Mouse (Mus musculus) macrophage (primary cell): ENCODE results near the gene Rpl36-ps4. TPM values are rescaled to one million over a fixed set of nuclear protein-coding genes. Genes with fewer than 3 reads are reported as not detected.

Experiments used
- H3K27ac ChIP-seq: fragments of 350-480 bp; formaldehyde crosslinking; 2 replicates; pipeline ENCODE4 v1.9.0; 2021
- H3K36me3 ChIP-seq: fragments of 350-480 bp; formaldehyde crosslinking; 2 replicates; pipeline ENCODE4 v1.9.0; 2021; ENCODE audit errors: inconsistent target
- H3K4me3 ChIP-seq: fragments of 350-480 bp; formaldehyde crosslinking; 2 replicates; pipeline ENCODE4 v1.9.0; 2021; ENCODE audit errors: inconsistent target
- H3K79me2 ChIP-seq: fragments of 350-480 bp; formaldehyde crosslinking; 2 replicates; pipeline ENCODE4 v1.9.0; 2021; ENCODE audit errors: inconsistent target
- WGBS: methylation state at CpG from one replicate; pipeline ENCODE4 v1.1.7; 2026; ENCODE audit warnings: inconsistent platforms; ENCODE audit not compliant: missing documents; 5-methylcytosine and 5-hydroxymethylcytosine counted together
- polyA plus RNA-seq: library from polyadenylated mRNA; stranded (reverse); fragments of 250-400 nt; gene quantifications from 3 replicates; pipeline ENCODE4 v1.2.4, GENCODE M21; 2018; ENCODE audit warnings: inconsistent platforms
- total RNA-seq, 78 experiments: library from RNA; depleted of rRNA; stranded (reverse); fragments of 250-400 nt; gene quantifications; 1 replicate in 9 of 78; 2 replicates in 24 of 78; 3 replicates in 43 of 78; 4 replicates in 2 of 78; pipeline ENCODE4 v1.2.4; 2018; ENCODE audit warnings: inconsistent platforms in 56 of 78

Rpl36-ps4 gene
- not detected for total RNA-seq (2018; cell fraction: chromatin; rRNA removed)
- total RNA-seq (2018; cell fraction: cytosol; rRNA removed), result not detected
- not detected for total RNA-seq (2018; cell fraction: nucleus; rRNA removed)
- not detected in 3 replicates for polyA plus RNA-seq

- Histone ChIP-seq H3K27ac (no peak within 1 kb of the TSS), H3K36me3 (no peaks in the 10 kb centered on the region), H3K4me3 (no peak within 1 kb of the TSS), H3K79me2 (no peaks in the 10 kb centered on the region)
- WGBS, result 97% methylated on average over 5 of the region's 5 CpGs
These were observed at the start of gene Rpl36-ps4 for GRCm38 (mm10) chr17:87920677-87921076. TSS of gene Rpl36-ps4 (plus strand) at chr17:87920977.

GRCm38 (mm10) chr17:87871461-87872126 is 49.2 kb upstream of the Rpl36-ps4 start:
- WGBS, result 80% methylated on average over 13 of the region's 13 CpGs
- Histone ChIP-seq H3K4me3 (no peak overlapping the region), H3K27ac (no peak overlapping the region), H3K36me3 (no peaks in the 10 kb centered on the region), H3K79me2 (no peaks in the 10 kb centered on the region)

GRCm38 (mm10) chr17:87872286-87872685 is 48.5 kb upstream of the Rpl36-ps4 start:
- WGBS, result 76% methylated on average over 4 of the region's 4 CpGs
- H3K36me3 ChIP-seq, result no peaks in the 10 kb centered on the region
- no peaks in the 10 kb centered on the region for H3K79me2 ChIP-seq
- no peak overlapping the region for H3K4me3 ChIP-seq
- H3K27ac ChIP-seq, result no peak overlapping the region

- H3K27ac ChIP-seq, result no peak overlapping the region
- no peak overlapping the region for H3K4me3 ChIP-seq
- no peaks in the 10 kb centered on the region for H3K79me2 ChIP-seq
- no peaks in the 10 kb centered on the region for H3K36me3 ChIP-seq
- 80% methylated on average over 7 of the region's 7 CpGs for WGBS
These were observed 47.3 kb upstream of the Rpl36-ps4 start for GRCm38 (mm10) chr17:87873456-87873855.

GRCm38 (mm10) chr17:87873943-87874342 is 46.8 kb upstream of the Rpl36-ps4 start:
- H3K27ac ChIP-seq, result no peak overlapping the region
- WGBS, result 95% methylated on average over 4 of the region's 4 CpGs
- no peak overlapping the region for H3K4me3 ChIP-seq
- H3K36me3 ChIP-seq, result no peaks in the 10 kb centered on the region
- no peaks in the 10 kb centered on the region for H3K79me2 ChIP-seq

- H3K4me3 ChIP-seq, result no peak overlapping the region
- 92% methylated on average over 8 of the region's 8 CpGs for WGBS
- H3K27ac ChIP-seq, result no peak overlapping the region
- no peaks in the 10 kb centered on the region for H3K36me3 ChIP-seq
- H3K79me2 ChIP-seq, result no peaks in the 10 kb centered on the region
These were observed 45.3 kb upstream of the Rpl36-ps4 start for GRCm38 (mm10) chr17:87875346-87875920.

GRCm38 (mm10) chr17:87876295-87877000 is 44.3 kb upstream of the Rpl36-ps4 start:
- H3K79me2 ChIP-seq, result no peaks in the 10 kb centered on the region
- 85% methylated on average over 11 of the region's 11 CpGs for WGBS
- H3K27ac ChIP-seq, result no peak overlapping the region
- H3K36me3 ChIP-seq, result no peaks in the 10 kb centered on the region
- H3K4me3 ChIP-seq, result no peak overlapping the region

- Histone ChIP-seq H3K4me3 (no peak overlapping the region), H3K27ac (no peak overlapping the region), H3K79me2 (no peaks in the 10 kb centered on the region), H3K36me3 (no peaks in the 10 kb centered on the region)
- 58% methylated on average over 24 of the region's 25 CpGs for WGBS
These were observed 43.3 kb upstream of the Rpl36-ps4 start for GRCm38 (mm10) chr17:87877207-87878073.

- Histone ChIP-seq H3K4me3 (no peak overlapping the region), H3K79me2 (no peaks in the 10 kb centered on the region), H3K27ac (no peak overlapping the region), H3K36me3 (no peaks in the 10 kb centered on the region)
- WGBS, result 92% methylated on average over 10 of the region's 10 CpGs
These were observed 42.0 kb upstream of the Rpl36-ps4 start for GRCm38 (mm10) chr17:87878556-87879483.

- Histone ChIP-seq H3K4me3 (no peak overlapping the region), H3K27ac (no peak overlapping the region), H3K36me3 (no peaks in the 10 kb centered on the region), H3K79me2 (no peaks in the 10 kb centered on the region)
- 84% methylated on average over 9 of the region's 9 CpGs for WGBS
These were observed 41.1 kb upstream of the Rpl36-ps4 start for GRCm38 (mm10) chr17:87879484-87880225.

- no peaks in the 10 kb centered on the region for H3K36me3 ChIP-seq
- no peak overlapping the region for H3K4me3 ChIP-seq
- WGBS, result 25% methylated on average over 1 of the region's 1 CpGs
- H3K27ac ChIP-seq, result no peak overlapping the region
- no peaks in the 10 kb centered on the region for H3K79me2 ChIP-seq
These were observed 38.2 kb upstream of the Rpl36-ps4 start for GRCm38 (mm10) chr17:87882594-87882993.

GRCm38 (mm10) chr17:87897175-87897574 is 23.6 kb upstream of the Rpl36-ps4 start:
- 93% methylated on average over 6 of the region's 6 CpGs for WGBS
- H3K27ac ChIP-seq, result no peak overlapping the region
- H3K79me2 ChIP-seq, result no peaks in the 10 kb centered on the region
- no peaks in the 10 kb centered on the region for H3K36me3 ChIP-seq
- no peak overlapping the region for H3K4me3 ChIP-seq

GRCm38 (mm10) chr17:87900677-87901076 is 20.1 kb upstream of the Rpl36-ps4 start:
- no peak overlapping the region for H3K4me3 ChIP-seq
- no peaks in the 10 kb centered on the region for H3K36me3 ChIP-seq
- H3K27ac ChIP-seq, result no peak overlapping the region
- 84% methylated on average over 4 of the region's 4 CpGs for WGBS
- H3K79me2 ChIP-seq, result no peaks in the 10 kb centered on the region
